Mouse (Mus musculus) limb, embryonic 14.5 days (tissue): Measurements from ENCODE around the gene Pccb. TPM values are rescaled to one million over a fixed set of nuclear protein-coding genes. Genes with fewer than 3 reads are reported as not detected.
A peak's percentile ranks its signal among the peaks of the same experiment; 100 is the strongest.

Source experiments
- ATAC-seq: fragments of 200-750 bp; cut with Nextera tagmentation; 2 replicates; pipeline ENCODE4 v1.8.0; 2017; ENCODE audit warnings: low read depth, moderate number of reproducible peaks, moderate TSS enrichment; ENCODE audit not compliant: low FRiP score
- DNase-seq: peaks from one replicate; pipeline ENCODE4 v3.0.0-alpha.2; 2015; ENCODE audit warnings: low spot score
- H3K27ac ChIP-seq: fragments of 300-500 bp; sonication (generic); replicated peaks from 2 replicates; pipeline ENCODE4 v1.5.1; 2014; ENCODE audit warnings: low read depth, mild to moderate bottlenecking, low read length, moderate library complexity, mixed read lengths
- H3K27me3 ChIP-seq: fragments of 300-500 bp; sonication (generic); 2 replicates; pipeline ENCODE4 v1.6.1; 2014; ENCODE audit warnings: low read length, mixed read lengths; ENCODE audit not compliant: control insufficient read depth, insufficient read depth
- H3K36me3 ChIP-seq: fragments of 300-500 bp; sonication (generic); 2 replicates; pipeline ENCODE4 v1.6.1; 2014; ENCODE audit warnings: mild to moderate bottlenecking, low read length, moderate library complexity, mixed read lengths; ENCODE audit not compliant: control insufficient read depth, insufficient read depth
- H3K4me1 ChIP-seq: fragments of 300-500 bp; sonication (generic); 2 replicates; pipeline ENCODE4 v1.6.1; 2014; ENCODE audit warnings: antibody characterized with exemption, low read length, mixed read lengths; ENCODE audit not compliant: control insufficient read depth, insufficient read depth
- H3K4me2 ChIP-seq: fragments of 300-500 bp; sonication (generic); replicated peaks from 2 replicates; pipeline ENCODE4 v1.6.1; 2014; ENCODE audit warnings: low read depth, mild to moderate bottlenecking, low read length, moderate library complexity; ENCODE audit not compliant: severe bottlenecking
- H3K4me3 ChIP-seq: fragments of 300-500 bp; sonication (generic); replicated peaks from 2 replicates; pipeline ENCODE4 v1.5.1; 2014; ENCODE audit warnings: low read length
- H3K9ac ChIP-seq: fragments of 300-500 bp; sonication (generic); 2 replicates; pipeline ENCODE4 v1.6.1; 2014; ENCODE audit warnings: mild to moderate bottlenecking, low read depth, low read length, moderate library complexity; ENCODE audit not compliant: severe bottlenecking
- H3K9me3 ChIP-seq: fragments of 300-500 bp; sonication (generic); 2 replicates; pipeline ENCODE4 v1.6.1; 2016; ENCODE audit warnings: low read length; ENCODE audit not compliant: control insufficient read depth
- POLR2A ChIP-seq: fragments of 200-500 bp; IDR thresholded peaks from 2 replicates; pipeline ENCODE4 v1.8.0; 2012; ENCODE audit warnings: inconsistent platforms, mild to moderate bottlenecking, moderate library complexity, borderline replicate concordance; ENCODE audit not compliant: insufficient read depth, insufficient read length; ENCODE audit errors: extremely low read depth
- WGBS: fragments of 180-500 bp; shearing (Covaris S2); extraction: QIAGEN DNeasy Blood & Tissue Kit; methylation state at CpG from one replicate; pipeline ENCODE4 v1.1.7; 2014; 5-methylcytosine and 5-hydroxymethylcytosine counted together
- polyA plus RNA-seq, 2 experiments: library from polyadenylated mRNA; depleted of rRNA in 1 of 2; stranded (reverse) in 1 of 2; unstranded in 1 of 2; fragments of >200 nt; fragmentation: Nextera tagmentation in 1 of 2; extraction: Ambion mirVana in 1 of 2; gene quantifications; 2 replicates each; pipeline versions ENCODE4 v1.2.1 to v1.2.3; 2012 to 2014

The Pccb gene
- polyA plus RNA-seq, 2 experiments = 30.0 to 73.7 TPM

DNA sequence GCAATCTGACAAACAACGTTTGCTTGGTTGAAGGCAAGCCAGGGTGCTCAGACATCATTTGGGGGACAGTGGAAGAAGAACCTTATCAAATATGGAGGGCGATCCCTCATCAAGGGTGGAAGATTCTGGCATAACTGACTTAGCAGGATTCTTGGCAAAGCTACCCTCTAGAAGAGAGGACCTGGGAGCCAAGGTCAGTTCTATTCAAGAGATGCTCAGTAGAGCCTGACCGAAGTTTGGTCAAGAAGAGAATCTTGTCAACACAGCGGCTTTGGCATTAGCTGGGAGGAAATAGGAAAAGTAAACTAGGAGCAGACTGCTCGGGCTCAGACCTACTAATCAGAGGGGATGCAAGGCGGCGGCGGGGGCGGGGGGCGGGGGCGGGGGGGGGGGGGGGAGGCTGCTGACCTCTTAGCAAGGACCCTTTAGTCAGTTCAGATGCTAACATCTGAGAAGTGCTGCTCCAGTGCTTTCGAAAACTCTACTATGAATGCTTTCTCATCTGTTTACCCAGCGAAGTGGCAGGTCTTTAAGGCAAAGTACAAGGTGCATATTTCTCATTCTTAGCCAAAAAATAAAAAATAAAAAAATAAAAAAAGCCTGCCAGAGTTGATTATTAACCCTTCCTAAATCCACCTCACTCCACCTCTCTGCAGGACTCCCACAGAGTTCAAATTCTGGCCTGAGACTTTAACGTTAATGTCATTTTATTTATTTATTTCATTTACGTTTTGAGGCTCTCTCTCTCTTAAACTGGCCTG, 1.3 kb upstream of the Pccb start:
- TF ChIP-seq POLR2A = no peak
- H3K27ac ChIP-seq = no peak overlapping the region
- no peak overlapping the region for H3K4me2 ChIP-seq
- peaks cover 11% of the 10 kb centered on the region for H3K4me1 ChIP-seq
- no peak overlapping the region for H3K9ac ChIP-seq
- no peaks in the 10 kb centered on the region for H3K27me3 ChIP-seq
- H3K9me3 ChIP-seq = no peaks in the 10 kb centered on the region
- 91% methylated on average over 9 of the region's 15 CpGs for WGBS
- no peak for ATAC-seq
- H3K36me3 ChIP-seq = no peaks in the 10 kb centered on the region
- DNase-seq = no peak
- H3K4me3 ChIP-seq = no peak overlapping the region

DNA sequence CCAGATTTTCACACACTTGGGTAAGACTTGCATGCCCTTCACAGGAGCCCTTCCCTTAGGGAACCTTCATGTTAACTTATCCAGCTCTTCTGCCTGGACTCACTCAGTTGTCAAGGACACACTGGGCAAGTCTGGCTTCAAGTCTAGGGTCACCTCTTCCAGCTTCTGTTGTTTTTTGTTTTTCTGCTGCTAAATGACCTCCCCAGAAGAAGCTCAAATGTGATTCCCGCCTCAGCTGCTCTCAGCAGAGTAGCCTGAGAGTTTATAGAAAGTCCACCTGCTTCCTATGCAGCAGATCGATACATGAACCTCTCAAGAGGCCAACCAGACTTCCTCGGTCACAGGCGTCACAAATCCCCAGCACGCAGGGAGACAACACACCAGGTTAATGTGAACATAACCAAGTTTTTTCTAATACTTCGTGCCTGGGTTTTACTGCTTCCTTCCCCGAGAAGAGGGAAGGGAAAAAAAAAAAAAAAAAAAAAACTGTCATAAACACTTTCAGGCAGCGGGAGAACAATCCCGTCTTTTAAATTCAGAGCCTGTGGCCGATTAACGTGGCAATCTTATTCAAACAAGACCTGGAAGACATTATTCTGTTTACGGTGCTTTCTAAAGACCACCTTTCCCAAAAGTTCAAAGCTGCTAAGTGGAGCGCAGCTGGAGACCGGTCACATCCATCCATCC, 794 bp downstream of the Pccb start:
- peak overlapping the region; percentile 99 for H3K27ac ChIP-seq
- no peak for DNase-seq
- H3K4me3 ChIP-seq = peak overlapping the region; percentile 60
- H3K36me3 ChIP-seq = no peaks in the 10 kb centered on the region
- peak overlapping the region; percentile 86 for H3K9ac ChIP-seq
- no peaks in the 10 kb centered on the region for H3K27me3 ChIP-seq
- no peak for TF ChIP-seq POLR2A
- peak; percentile 9 for ATAC-seq
- 2% methylated on average over 14 of the region's 14 CpGs for WGBS
- peaks cover 11% of the 10 kb centered on the region for H3K4me1 ChIP-seq
- H3K4me2 ChIP-seq = peak overlapping the region; percentile 51
- H3K9me3 ChIP-seq = no peaks in the 10 kb centered on the region

DNA sequence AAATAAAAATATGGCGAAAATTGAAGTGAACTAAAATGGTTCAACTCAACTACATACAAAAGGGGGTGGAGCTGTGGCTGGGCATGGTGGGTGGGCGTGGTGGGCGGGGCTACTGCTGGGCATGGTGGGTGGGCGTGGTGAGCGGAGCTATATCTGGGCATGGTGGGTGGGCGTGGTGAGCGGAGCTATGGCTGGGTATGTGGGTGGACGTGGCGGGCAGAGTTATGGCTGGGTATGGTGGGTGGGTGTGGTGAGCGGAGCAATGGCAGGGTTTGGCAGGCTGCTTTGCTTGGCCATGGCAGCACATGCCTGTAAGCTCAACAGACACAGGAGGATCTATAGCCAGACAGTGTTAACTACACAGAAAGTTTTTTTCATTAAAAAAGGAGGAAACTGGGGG, 15.9 kb downstream of the Pccb start:
- Histone ChIP-seq H3K27me3 (no peaks in the 10 kb centered on the region), H3K27ac (no peak overlapping the region), H3K9ac (no peak overlapping the region), H3K4me2 (no peak overlapping the region), H3K4me3 (no peak overlapping the region), H3K36me3 (peaks cover 20% of the 10 kb centered on the region), H3K4me1 (no peaks in the 10 kb centered on the region), H3K9me3 (no peaks in the 10 kb centered on the region)
- ATAC-seq (no peak), DNase-seq (no peak)
- TF ChIP-seq POLR2A = no peak
- 98% methylated on average over 10 of the region's 10 CpGs for WGBS

DNA sequence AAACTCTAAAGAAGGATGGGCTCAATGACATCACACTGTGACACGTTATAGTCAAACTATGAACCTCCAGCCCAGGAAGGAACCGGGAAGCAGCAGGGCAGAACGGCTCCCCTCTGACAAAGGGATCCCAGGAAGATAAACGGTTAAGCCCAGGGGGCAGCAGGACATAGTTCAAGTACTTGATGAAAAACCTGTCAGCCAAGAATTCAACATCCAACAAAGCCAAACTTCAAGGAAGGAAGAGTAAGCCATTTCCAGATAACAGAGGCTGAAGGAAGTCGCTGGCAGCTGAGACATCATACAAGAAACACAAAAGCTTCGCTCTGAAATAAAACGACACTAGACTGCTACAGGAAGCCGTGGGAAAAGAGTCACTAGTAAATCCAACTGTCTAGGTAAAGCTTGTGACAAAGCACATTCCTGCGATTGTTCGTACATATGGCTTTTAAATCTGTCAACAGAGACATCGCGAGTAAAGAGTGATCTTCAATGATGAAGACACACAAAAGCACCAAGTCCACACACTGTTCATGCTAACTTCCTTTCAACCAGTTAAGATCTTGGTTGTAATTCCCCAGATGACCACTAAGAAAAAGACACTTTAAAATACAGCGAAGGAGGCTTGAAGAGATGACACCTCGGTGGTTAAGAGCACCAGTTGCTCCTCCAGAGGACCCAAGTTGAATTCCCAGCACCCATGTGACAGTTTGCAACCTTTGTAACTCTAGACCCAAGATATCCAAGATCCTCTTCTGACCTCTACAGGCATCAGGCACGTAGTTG, 16.8 kb downstream of the Pccb start:
- H3K4me3 ChIP-seq = no peak overlapping the region
- no peaks in the 10 kb centered on the region for H3K9me3 ChIP-seq
- H3K36me3 ChIP-seq = peaks cover 21% of the 10 kb centered on the region
- H3K9ac ChIP-seq = no peak overlapping the region
- no peaks in the 10 kb centered on the region for H3K27me3 ChIP-seq
- ATAC-seq (no peak), DNase-seq (no peak)
- no peak for TF ChIP-seq POLR2A
- 69% methylated on average over 15 of the region's 15 CpGs for WGBS
- no peak overlapping the region for H3K4me2 ChIP-seq
- H3K4me1 ChIP-seq = no peaks in the 10 kb centered on the region
- H3K27ac ChIP-seq = 0 out of 2 replicates have a peak overlapping the region, but pooled peaks have one; percentile 8

DNA sequence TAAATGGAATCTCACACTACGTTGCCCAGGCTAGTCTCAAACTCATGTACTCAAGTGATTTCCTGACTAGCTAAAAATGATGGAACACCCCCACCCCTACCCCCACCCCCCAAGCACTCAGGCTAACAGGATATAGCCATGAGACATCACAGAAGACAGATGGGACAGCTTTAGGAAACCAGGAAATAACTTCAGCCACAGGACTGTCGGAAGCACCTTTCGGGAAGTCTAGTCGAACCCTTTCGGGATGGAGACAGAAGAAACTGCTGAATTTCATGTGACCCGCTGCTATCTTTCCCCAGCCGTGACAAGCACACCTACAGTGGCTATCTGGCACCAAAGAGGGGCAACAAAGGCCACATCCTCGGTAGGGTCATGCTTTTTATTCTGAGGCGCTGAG, 19.4 kb downstream of the Pccb start:
- DNase-seq = no peak
- Histone ChIP-seq H3K4me3 (no peak overlapping the region), H3K27me3 (no peaks in the 10 kb centered on the region), H3K4me2 (no peak overlapping the region), H3K36me3 (peaks cover 33% of the 10 kb centered on the region), H3K9me3 (no peaks in the 10 kb centered on the region), H3K9ac (no peak overlapping the region), H3K27ac (no peak overlapping the region), H3K4me1 (no peaks in the 10 kb centered on the region)
- no peak for ATAC-seq
- no peak for TF ChIP-seq POLR2A
- WGBS = 97% methylated on average over 9 of the region's 9 CpGs
